Mouse (Mus musculus) stomach, postnatal 0 days (tissue): ENCODE data around the gene Syt7. TPM values are rescaled to one million over a fixed set of nuclear protein-coding genes. Genes with fewer than 3 reads are reported as not detected.

Source experiments
- ATAC-seq: fragments of 200-750 bp; cut with Nextera tagmentation; 2 replicates; pipeline ENCODE4 v1.8.0; 2017; ENCODE audit not compliant: low FRiP score, low TSS enrichment
- DNase-seq: peaks from one replicate; pipeline ENCODE4 v3.0.0-alpha.2; 2016; ENCODE audit warnings: low spot score
- H3K27ac ChIP-seq: fragments of 300-500 bp; sonication (generic); replicated peaks from 2 replicates; pipeline ENCODE4 v1.5.1; 2014; ENCODE audit warnings: mild to moderate bottlenecking, control low read depth
- H3K27me3 ChIP-seq: fragments of 300-500 bp; sonication (generic); 2 replicates; pipeline ENCODE4 v1.6.1; 2014; ENCODE audit warnings: low read length; ENCODE audit not compliant: control insufficient read depth, insufficient read depth
- H3K36me3 ChIP-seq: fragments of 300-500 bp; sonication (generic); 2 replicates; pipeline ENCODE4 v1.6.1; 2014; ENCODE audit warnings: low read length, mixed read lengths; ENCODE audit not compliant: control insufficient read depth, insufficient read depth
- H3K4me1 ChIP-seq: fragments of 300-500 bp; sonication (generic); replicated peaks from 2 replicates; pipeline ENCODE4 v1.6.1; 2014; ENCODE audit warnings: antibody characterized with exemption; ENCODE audit not compliant: control insufficient read depth, insufficient read depth
- H3K4me2 ChIP-seq: fragments of 300-500 bp; sonication (generic); replicated peaks from 2 replicates; pipeline ENCODE4 v1.6.1; 2014; ENCODE audit warnings: low read depth, mild to moderate bottlenecking, control low read depth, moderate library complexity
- H3K4me3 ChIP-seq: fragments of 300-500 bp; sonication (generic); 2 replicates; pipeline ENCODE4 v1.5.1; 2014; ENCODE audit warnings: low read depth, low read length, control low read depth
- H3K9ac ChIP-seq: fragments of 300-500 bp; sonication (generic); 2 replicates; pipeline ENCODE4 v1.6.1; 2014; ENCODE audit warnings: mild to moderate bottlenecking, low read length, control low read depth, mixed read lengths
- H3K9me3 ChIP-seq: fragments of 300-500 bp; sonication (generic); 2 replicates; pipeline ENCODE4 v1.6.1; 2016; ENCODE audit warnings: low read length; ENCODE audit not compliant: control insufficient read depth
- CTCF ChIP-seq: IDR thresholded peaks from 2 replicates; pipeline ENCODE4 v1.5.1; 2016; ENCODE audit warnings: antibody characterized with exemption, low read depth, mild to moderate bottlenecking, moderate library complexity
- EP300 ChIP-seq: optimal IDR thresholded peaks from 2 replicates; pipeline ENCODE3; 2016; ENCODE audit warnings: antibody characterized with exemption
- WGBS: fragments of 180-500 bp; shearing (Covaris S2); extraction: QIAGEN DNeasy Blood & Tissue Kit; methylation state at CpG from one replicate; pipeline ENCODE4 v1.1.7; 2014; 5-methylcytosine and 5-hydroxymethylcytosine counted together
- polyA plus RNA-seq: library from polyadenylated mRNA; unstranded; fragments of >200 nt; fragmentation: Nextera tagmentation; extraction: Ambion mirVana; gene quantifications from 2 replicates; pipeline ENCODE4 v1.2.1, GENCODE M21; 2015

The Syt7 gene
- polyA plus RNA-seq, 1 experiment from 2014 or later: 2.7 TPM

DNA sequence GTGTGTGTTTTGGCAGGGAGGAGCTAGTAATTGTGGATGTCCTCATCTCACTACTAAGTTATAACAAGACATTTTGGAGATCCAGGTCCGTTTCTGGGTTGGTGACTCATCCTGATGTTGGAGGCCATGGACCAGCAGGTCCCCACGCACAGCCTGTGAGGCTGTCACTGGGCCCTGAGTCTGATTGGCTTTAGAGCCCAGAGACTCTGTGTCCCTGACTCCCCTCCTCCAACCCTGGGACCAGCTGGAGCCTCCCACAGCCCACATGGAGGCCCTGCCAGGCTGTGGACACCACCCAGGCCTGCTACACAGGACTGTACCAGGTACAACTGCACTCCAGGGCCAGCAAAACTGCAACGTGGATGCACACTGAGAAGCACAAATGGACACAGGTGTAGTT is 84.1 kb downstream of the Syt7 start:
- H3K4me3 ChIP-seq: no peak overlapping the region
- H3K36me3 ChIP-seq: no peaks in the 10 kb centered on the region
- H3K27ac ChIP-seq: no peak overlapping the region
- ATAC-seq: no peak
- no peak for DNase-seq
- WGBS: 70% methylated on average over 3 of the region's 3 CpGs
- no peaks in the 10 kb centered on the region for H3K27me3 ChIP-seq
- H3K4me2 ChIP-seq: no peak overlapping the region
- no peaks in the 10 kb centered on the region for H3K4me1 ChIP-seq
- no peak for TF ChIP-seq EP300
- no peak for TF ChIP-seq CTCF
- no peaks in the 10 kb centered on the region for H3K9me3 ChIP-seq
- H3K9ac ChIP-seq: no peak overlapping the region

GRCm38 (mm10) chr19:10473779-10474178 is 84.9 kb downstream of the Syt7 start:
- TF ChIP-seq CTCF: no peak
- TF ChIP-seq EP300: no peak
- no peaks in the 10 kb centered on the region for H3K9me3 ChIP-seq
- no peak overlapping the region for H3K4me2 ChIP-seq
- H3K27ac ChIP-seq: no peak overlapping the region
- no peak for DNase-seq
- 27% methylated on average over 6 of the region's 6 CpGs for WGBS
- H3K27me3 ChIP-seq: no peaks in the 10 kb centered on the region
- no peak overlapping the region for H3K4me3 ChIP-seq
- H3K4me1 ChIP-seq: no peaks in the 10 kb centered on the region
- ATAC-seq: no peak
- no peak overlapping the region for H3K9ac ChIP-seq
- H3K36me3 ChIP-seq: no peaks in the 10 kb centered on the region

DNA sequence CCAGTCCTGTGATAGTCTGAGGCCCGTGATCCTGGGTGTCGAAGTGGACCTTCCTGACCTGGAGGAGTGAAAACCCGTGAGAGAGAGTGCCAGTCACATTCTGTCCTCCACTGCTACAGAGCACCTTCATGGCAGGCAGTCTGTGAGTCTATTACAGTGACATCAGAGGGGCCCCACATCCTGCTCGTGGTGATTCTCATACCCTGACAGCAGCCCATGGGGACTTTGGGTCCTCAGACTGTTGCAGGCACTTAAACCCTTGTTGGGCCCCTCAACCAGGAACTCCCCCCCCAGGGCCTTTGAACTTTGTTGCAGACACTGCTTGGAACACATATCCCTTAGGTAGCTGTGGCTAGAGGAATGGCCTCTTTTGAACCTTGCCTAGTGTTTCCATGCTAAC is 90.7 kb downstream of the Syt7 start:
- TF ChIP-seq EP300: no peak
- TF ChIP-seq CTCF: no peak
- ATAC-seq (no peak), DNase-seq (no peak)
- Histone ChIP-seq H3K27ac (no peak overlapping the region), H3K4me3 (no peak overlapping the region), H3K9ac (no peak overlapping the region), H3K4me2 (no peak overlapping the region), H3K4me1 (no peaks in the 10 kb centered on the region), H3K9me3 (no peaks in the 10 kb centered on the region), H3K27me3 (no peaks in the 10 kb centered on the region), H3K36me3 (no peaks in the 10 kb centered on the region)
- whole genome bisulfite sequencing: 51% methylated on average over 4 of the region's 4 CpGs

DNA sequence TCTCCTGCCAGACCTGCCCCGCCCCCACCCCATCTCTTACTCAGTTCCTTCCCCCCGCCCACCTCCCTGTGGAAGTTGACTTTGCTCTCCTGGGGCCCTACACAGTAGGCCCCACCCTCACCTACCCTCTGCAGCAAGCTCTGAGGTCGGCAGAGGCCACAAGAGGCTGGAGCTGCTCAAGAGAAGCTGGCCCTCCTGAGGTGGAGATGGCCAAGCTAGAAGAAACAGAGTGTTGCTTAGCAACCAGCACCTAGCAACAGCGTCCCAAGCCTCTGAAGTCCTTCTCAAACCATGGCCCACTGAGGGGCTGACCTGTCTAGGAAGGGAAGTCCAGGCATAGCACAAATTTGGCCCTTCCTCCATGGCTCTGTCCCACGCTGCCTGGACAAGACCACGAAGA is 93.8 kb downstream of the Syt7 start, which contains the start of gene Ppp1r32:
Gene Ppp1r32, minus strand, starts transcription at position 226 of the 400 bp plus-strand sequence.
- Histone ChIP-seq H3K4me1 (no peaks in the 10 kb centered on the region), H3K4me2 (no peak within 1 kb of the TSS), H3K9ac (no peak within 1 kb of the TSS), H3K36me3 (no peaks in the 10 kb centered on the region), H3K27ac (no peak within 1 kb of the TSS), H3K4me3 (no peak within 1 kb of the TSS), H3K9me3 (no peaks in the 10 kb centered on the region), H3K27me3 (no peaks in the 10 kb centered on the region)
- peak; percentile 23 for DNase-seq
- WGBS: 34% methylated on average over 6 of the region's 6 CpGs
- peak; percentile 55 for ATAC-seq
- TF ChIP-seq CTCF (no peak), EP300 (no peak)

DNA sequence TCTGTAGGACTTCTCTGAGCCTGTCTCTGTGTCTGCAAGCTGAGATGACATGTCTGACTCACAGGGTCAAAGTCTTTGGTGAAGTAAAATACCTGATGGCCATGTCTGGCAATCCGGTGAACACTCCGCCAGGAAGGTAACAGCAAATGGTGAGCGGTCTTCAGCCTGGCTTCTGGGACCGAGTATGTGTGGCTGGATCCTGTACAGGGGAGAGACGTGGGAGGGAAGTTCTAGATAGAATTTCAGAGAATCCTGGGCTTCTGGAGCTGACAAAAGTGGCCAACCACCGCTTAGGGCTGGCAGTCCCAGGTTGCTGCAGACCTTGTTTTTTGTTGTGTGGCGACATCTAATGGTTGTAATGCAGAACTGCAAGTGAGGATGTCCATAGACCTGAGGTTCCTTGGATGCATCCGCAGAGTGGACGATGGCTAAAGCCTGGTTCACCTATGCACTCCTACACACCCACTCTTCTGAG is 97.4 kb downstream of the Syt7 start:
- Histone ChIP-seq H3K9ac (no peak overlapping the region), H3K9me3 (no peaks in the 10 kb centered on the region), H3K4me2 (no peak overlapping the region), H3K4me1 (no peaks in the 10 kb centered on the region), H3K4me3 (no peak overlapping the region), H3K36me3 (no peaks in the 10 kb centered on the region), H3K27me3 (no peaks in the 10 kb centered on the region), H3K27ac (no peak overlapping the region)
- WGBS: 19% methylated on average over 9 of the region's 9 CpGs
- peak; percentile 76 for ATAC-seq
- peak; percentile 61 for DNase-seq
- TF ChIP-seq CTCF (peak; percentile 96), EP300 (no peak)

GRCm38 (mm10) chr19:10495670-10496069 is 106.8 kb downstream of the Syt7 start:
- H3K36me3 ChIP-seq: 0 out of 2 replicates have a peak, but pooled peaks cover 2% of the 10 kb centered on the region
- ATAC-seq: no peak
- no peak overlapping the region for H3K4me3 ChIP-seq
- no peaks in the 10 kb centered on the region for H3K9me3 ChIP-seq
- no peaks in the 10 kb centered on the region for H3K4me1 ChIP-seq
- 83% methylated on average over 1 of the region's 1 CpGs for WGBS
- TF ChIP-seq EP300 (no peak), CTCF (no peak)
- H3K9ac ChIP-seq: no peak overlapping the region
- H3K27me3 ChIP-seq: no peaks in the 10 kb centered on the region
- no peak overlapping the region for H3K4me2 ChIP-seq
- no peak overlapping the region for H3K27ac ChIP-seq
- no peak for DNase-seq
